15 mouse cellular contexts compared by ENCODE assay signal in genomic region chr11:108621434-108621901, GRCm38 (mm10).
A peak's percentile ranks its signal among the peaks of the same experiment; 100 is the strongest.
DNase-seq lines count a peak whose midpoint lies in the region; ATAC-seq and TF ChIP-seq lines count a peak whose summit lies in the region.
"Had no signal": no experiment of that assay in that cellular context is flagged by ENCODE, and none has a peak within 500 bp of the region (broad histone marks: within the 10 kb centered on the region; RNA-seq: fewer than 3 reads in every experiment).

No protein-coding gene starts in this region.

- no peaks in the 10 kb centered on the region for H3K27me3 ChIP-seq in hindbrain, embryonic 15.5 days
- H3K27me3 ChIP-seq in midbrain, embryonic 12.5 days: no peaks in the 10 kb centered on the region
- H3K27me3 ChIP-seq: heart, embryonic 13.5 days; lung, embryonic 15.5 days; stomach, embryonic 15.5 days had no signal

- ATAC-seq in hindbrain, embryonic 15.5 days (ENCODE audit: low FRiP score, low read depth): no peak
- ATAC-seq in midbrain, embryonic 12.5 days (ENCODE audit: low FRiP score, low read depth): peak; percentile 79
- ATAC-seq in CD4-positive, CD25-positive, alpha-beta regulatory T cell, adult 4 months: no peak

- no peak for TF ChIP-seq POLR2A in brain, embryonic 14.5 days (IDR thresholded peaks at IDR 0.05; ENCODE audit: borderline replicate concordance, extremely low read depth, insufficient read depth, insufficient read length, poor library complexity, severe bottlenecking)

- H3K4me3 ChIP-seq in hindbrain, embryonic 15.5 days: no peak overlapping the region
- H3K4me3 ChIP-seq in midbrain, embryonic 12.5 days: no peak overlapping the region
- H3K4me3 ChIP-seq: erythroblast, embryonic 14.5 days; heart, embryonic 13.5 days; lung, embryonic 15.5 days; stomach, embryonic 15.5 days had no signal

- no peaks in the 10 kb centered on the region; the same call in 1 of the 2 replicates for H3K4me1 ChIP-seq in hindbrain, embryonic 15.5 days (replicated peaks)
- H3K4me1 ChIP-seq in midbrain, embryonic 12.5 days: peaks cover 24% of the 10 kb centered on the region
- H3K4me1 ChIP-seq: lung, embryonic 15.5 days; stomach, embryonic 15.5 days had no signal

- H3K9me3 ChIP-seq in hindbrain, embryonic 15.5 days: no peaks in the 10 kb centered on the region
- no peaks in the 10 kb centered on the region for H3K9me3 ChIP-seq in midbrain, embryonic 12.5 days
- H3K9me3 ChIP-seq: lung, embryonic 15.5 days; stomach, embryonic 15.5 days had no signal

- peak overlapping the region; percentile 35 for H3K27ac ChIP-seq in hindbrain, embryonic 15.5 days (replicated peaks)
- H3K27ac ChIP-seq in midbrain, embryonic 12.5 days (replicated peaks): peak overlapping the region; percentile 70
- H3K27ac ChIP-seq: heart, embryonic 13.5 days; lung, embryonic 15.5 days; stomach, embryonic 15.5 days had no signal

- WGBS in hindbrain, embryonic 15.5 days: 60% methylated on average over 9 of the region's 9 CpGs
- WGBS in midbrain, embryonic 12.5 days: 44% methylated on average over 9 of the region's 9 CpGs

- TF ChIP-seq CTCF in brain, embryonic 14.5 days (IDR thresholded peaks at IDR 0.05; ENCODE audit: borderline replicate concordance, extremely low read depth, insufficient read depth, insufficient read length): no peak

- no peak overlapping the region for H3K4me2 ChIP-seq in hindbrain, embryonic 15.5 days
- H3K4me2 ChIP-seq in midbrain, embryonic 12.5 days (replicated peaks): peak overlapping the region; percentile 11; the same call in 1 of the 2 replicates
- H3K4me2 ChIP-seq: heart, embryonic 13.5 days; lung, embryonic 15.5 days; stomach, embryonic 15.5 days had no signal

- DNase-seq in Muller cell, postnatal 12 days (ENCODE audit: inconsistent ontology term): peak; percentile 61
- DNase-seq in brain, embryonic 14.5 days (ENCODE audit: low read depth): peak; percentile 85
- no peak for DNase-seq in heart, adult 9 months (ENCODE audit: low spot score in 2 of 2)
- DNase-seq in natural killer cell, adult 2 months (ENCODE audit: low spot score in 2 of 2): no peak
- DNase-seq: adrenal gland, postnatal 10 days; gastrocnemius, postnatal 14 days; liver; thymus, postnatal 36 days had no signal

- no peaks in the 10 kb centered on the region for H3K36me3 ChIP-seq in hindbrain, embryonic 15.5 days
- no peaks in the 10 kb centered on the region; the same call in 1 of the 2 replicates for H3K36me3 ChIP-seq in midbrain, embryonic 12.5 days
- H3K36me3 ChIP-seq: heart, embryonic 13.5 days; lung, embryonic 15.5 days; stomach, embryonic 15.5 days had no signal

- H3K9ac ChIP-seq in hindbrain, embryonic 15.5 days: no peak overlapping the region
- H3K9ac ChIP-seq in midbrain, embryonic 12.5 days (replicated peaks): no peak overlapping the region
- H3K9ac ChIP-seq: heart, embryonic 13.5 days; lung, embryonic 15.5 days; stomach, embryonic 15.5 days had no signal

Comparison
In these comparisons a context has a peak if more than half of its experiments do, and no peak if none do; other contexts are left out.
1. DNase-seq: peak in Muller cell, postnatal 12 days (single experiment) and brain, embryonic 14.5 days (single experiment); none in heart, adult 9 months (0 of 2) and natural killer cell, adult 2 months (0 of 2).